Mouse (Mus musculus) kidney, postnatal 0 days (tissue): ENCODE results near the gene Olfr1042. TPM values are rescaled to one million over a fixed set of nuclear protein-coding genes. Genes with fewer than 3 reads are reported as not detected.

ENCODE experiments used
- ATAC-seq: fragments of 200-750 bp; cut with Nextera tagmentation; replicated peaks from 2 replicates; pipeline ENCODE4 v1.8.0; 2017; ENCODE audit warnings: low read depth, moderate number of reproducible peaks, moderate TSS enrichment, moderate library complexity; ENCODE audit not compliant: low FRiP score
- DNase-seq: peaks from one replicate; pipeline ENCODE4 v3.0.0-alpha.2; 2016; ENCODE audit warnings: low spot score
- H3K27ac ChIP-seq: fragments of 300-500 bp; sonication (generic); 2 replicates; pipeline ENCODE4 v1.5.1; 2014; ENCODE audit warnings: mild to moderate bottlenecking
- H3K27me3 ChIP-seq: fragments of 300-500 bp; sonication (generic); 2 replicates; pipeline ENCODE4 v1.6.1; 2014; ENCODE audit warnings: low read length, mixed read lengths; ENCODE audit not compliant: insufficient read depth
- H3K36me3 ChIP-seq: fragments of 300-500 bp; sonication (generic); 2 replicates; pipeline ENCODE4 v1.6.1; 2014; ENCODE audit warnings: low read length, mixed read lengths; ENCODE audit not compliant: insufficient read depth
- H3K4me1 ChIP-seq: fragments of 300-500 bp; sonication (generic); replicated peaks from 2 replicates; pipeline ENCODE4 v1.6.1; 2014; ENCODE audit warnings: antibody characterized with exemption, low read length, mixed read lengths; ENCODE audit not compliant: insufficient read depth
- H3K4me2 ChIP-seq: fragments of 300-500 bp; sonication (generic); 2 replicates; pipeline ENCODE4 v1.6.1; 2014; ENCODE audit warnings: mild to moderate bottlenecking, low read length, moderate library complexity, mixed read lengths
- H3K4me3 ChIP-seq: fragments of 300-500 bp; sonication (generic); replicated peaks from 2 replicates; pipeline ENCODE4 v1.5.1; 2014; ENCODE audit warnings: low read depth, low read length
- H3K9ac ChIP-seq: fragments of 300-500 bp; sonication (generic); 2 replicates; pipeline ENCODE4 v1.6.1; 2014; ENCODE audit warnings: low read depth, low read length
- H3K9me3 ChIP-seq: fragments of 300-500 bp; sonication (generic); replicated peaks from 2 replicates; pipeline ENCODE4 v1.6.1; 2016; ENCODE audit warnings: low read length, inconsistent platforms, mixed read lengths
- CTCF ChIP-seq: IDR thresholded peaks from 2 replicates; pipeline ENCODE4 v1.5.1; 2016; ENCODE audit warnings: antibody characterized with exemption, low read depth, mild to moderate bottlenecking, moderate library complexity
- WGBS: fragments of 180-500 bp; shearing (Covaris S2); extraction: QIAGEN DNeasy Blood & Tissue Kit; methylation state at CpG from one replicate; pipeline ENCODE4 v1.1.7; 2014; 5-methylcytosine and 5-hydroxymethylcytosine counted together
- polyA plus RNA-seq: library from polyadenylated mRNA; unstranded; fragments of >200 nt; fragmentation: Nextera tagmentation; extraction: Ambion mirVana; gene quantifications from 2 replicates; pipeline ENCODE4 v1.2.1, GENCODE M21; 2015

The Olfr1042 gene
- polyA plus RNA-seq, 1 experiment from 2014 or later, result not detected

- ATAC-seq, result no peak
- no peaks in the 10 kb centered on the region for H3K4me1 ChIP-seq
- TF ChIP-seq CTCF, result no peak
- no peak within 1 kb of the TSS for H3K4me2 ChIP-seq
- no peaks in the 10 kb centered on the region for H3K36me3 ChIP-seq
- 93% methylated on average over 2 of the region's 2 CpGs for WGBS
- H3K27me3 ChIP-seq, result no peaks in the 10 kb centered on the region
- H3K9me3 ChIP-seq, result no peaks in the 10 kb centered on the region
- H3K9ac ChIP-seq, result no peak within 1 kb of the TSS
- H3K27ac ChIP-seq, result no peak within 1 kb of the TSS
- no peak within 1 kb of the TSS for H3K4me3 ChIP-seq
- DNase-seq, result no peak
Measured at GRCm38 (mm10) chr2:86167422-86167821, 5.8 kb upstream of the Olfr1042 start, which contains the start of gene Olfr1043. Olfr1043 (minus strand) TSS chr2:86167522.

DNA sequence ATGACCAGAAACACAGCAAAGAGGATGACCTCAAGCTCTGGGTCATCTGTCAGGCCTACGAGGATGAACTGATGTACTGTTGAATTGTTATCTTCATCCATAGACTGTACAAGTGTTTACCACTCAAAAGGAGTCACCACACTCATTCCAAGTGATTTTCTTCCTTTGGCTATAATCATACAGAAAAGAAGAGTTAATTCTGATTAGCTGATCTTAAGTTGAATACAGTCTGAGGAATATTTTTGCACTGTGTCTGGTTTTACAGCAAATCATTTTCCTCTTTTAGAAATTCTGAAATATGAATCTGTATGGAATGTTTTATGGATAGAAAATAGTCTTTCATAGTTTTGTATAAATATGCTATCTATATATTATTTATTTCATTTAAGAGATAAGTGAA lies 15.0 kb downstream of the Olfr1042 start, which contains the start of gene Olfr1040:
Gene Olfr1040 (minus strand): TSS at position 101 of the 400 bp plus-strand sequence.
- H3K4me3 ChIP-seq, result no peak within 1 kb of the TSS
- no peaks in the 10 kb centered on the region for H3K9me3 ChIP-seq
- H3K4me1 ChIP-seq, result no peaks in the 10 kb centered on the region
- TF ChIP-seq CTCF, result no peak
- DNase-seq, result no peak
- H3K27me3 ChIP-seq, result no peaks in the 10 kb centered on the region
- no peak within 1 kb of the TSS for H3K9ac ChIP-seq
- WGBS, result 80% methylated on average over 1 of the region's 1 CpGs
- H3K27ac ChIP-seq, result no peak within 1 kb of the TSS
- no peaks in the 10 kb centered on the region for H3K36me3 ChIP-seq
- ATAC-seq, result no peak
- no peak within 1 kb of the TSS for H3K4me2 ChIP-seq

DNA sequence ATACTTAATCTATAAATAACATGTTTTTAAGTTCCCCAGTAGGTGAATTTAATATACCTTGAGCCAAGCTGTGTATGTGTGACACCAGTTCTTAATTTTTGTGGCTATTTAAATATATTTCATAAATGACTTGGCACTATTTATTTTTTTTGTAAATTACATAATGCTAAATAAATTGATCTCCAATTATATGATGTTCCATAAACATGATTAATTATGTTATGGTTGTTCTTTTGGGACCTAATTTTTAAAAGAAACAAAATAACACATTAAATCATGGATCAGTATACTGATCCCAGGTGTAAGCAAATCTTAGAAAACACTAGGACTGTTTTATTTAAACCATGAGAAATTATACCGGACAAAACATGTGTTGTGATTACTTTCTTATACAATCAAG lies 25.8 kb downstream of the Olfr1042 start, which contains the start of gene Olfr1039:
Gene Olfr1039 (minus strand): TSS at position 101 of the 400 bp plus-strand sequence.
- Histone ChIP-seq H3K27ac (no peak within 1 kb of the TSS), H3K4me2 (no peak within 1 kb of the TSS), H3K9ac (no peak within 1 kb of the TSS), H3K4me3 (no peak within 1 kb of the TSS), H3K27me3 (no peaks in the 10 kb centered on the region), H3K4me1 (no peaks in the 10 kb centered on the region), H3K36me3 (no peaks in the 10 kb centered on the region), H3K9me3 (no peaks in the 10 kb centered on the region)
- WGBS, result 92% methylated on average over 1 of the region's 1 CpGs
- ATAC-seq, result no peak
- DNase-seq, result no peak
- no peak for TF ChIP-seq CTCF

Other genes starting within 250 kb of the Olfr1042 start
- not detected in 2 replicates for gene Olfr1025-ps1, start 246.6 kb downstream of the Olfr1042 start, polyA plus RNA-seq
- not detected in 2 replicates for gene Olfr1026, start 240.3 kb downstream of the Olfr1042 start, polyA plus RNA-seq
- gene Olfr1028, start 211.4 kb downstream of the Olfr1042 start, polyA plus RNA-seq, result not detected in 2 replicates
- gene Olfr1029, start 187.9 kb downstream of the Olfr1042 start, polyA plus RNA-seq, result not detected in 2 replicates
- gene Olfr1030, start 182.6 kb downstream of the Olfr1042 start, polyA plus RNA-seq, result not detected in 2 replicates
- not detected in 2 replicates for gene Olfr1031, start 171.5 kb downstream of the Olfr1042 start, polyA plus RNA-seq
- gene Olfr1032, start 156.3 kb downstream of the Olfr1042 start, polyA plus RNA-seq, result not detected in 2 replicates
- 5.0 and 5.4 TPM in 2 replicates for gene Olfr1033, start 141.2 kb downstream of the Olfr1042 start, polyA plus RNA-seq
- 0.04 and 0.09 TPM in 2 replicates for gene Olfr1034, start 116.0 kb downstream of the Olfr1042 start, polyA plus RNA-seq
- gene Olfr1036, start 87.8 kb downstream of the Olfr1042 start, polyA plus RNA-seq, result not detected in 2 replicates
- gene Olfr1037, start 74.5 kb downstream of the Olfr1042 start, polyA plus RNA-seq, result not detected in 2 replicates
- not detected in 2 replicates for gene Olfr1039, start 25.9 kb downstream of the Olfr1042 start, polyA plus RNA-seq
- not detected in 2 replicates for gene Olfr1040, start 15.1 kb downstream of the Olfr1042 start, polyA plus RNA-seq
- gene Olfr1043, start 5.7 kb upstream of the Olfr1042 start, polyA plus RNA-seq, result not detected in 2 replicates
- not detected in 2 replicates for gene Olfr1044, start 16.0 kb upstream of the Olfr1042 start, polyA plus RNA-seq
- not detected in 2 replicates for gene Olfr52, start 23.8 kb upstream of the Olfr1042 start, polyA plus RNA-seq
- gene Olfr1045, start 41.2 kb upstream of the Olfr1042 start, polyA plus RNA-seq, result not detected in 2 replicates
- not detected in 2 replicates for gene Olfr1046, start 57.5 kb upstream of the Olfr1042 start, polyA plus RNA-seq
- gene Olfr1047, start 69.6 kb upstream of the Olfr1042 start, polyA plus RNA-seq, result not detected in 2 replicates
- gene Olfr1048, start 78.5 kb upstream of the Olfr1042 start, polyA plus RNA-seq, result not detected in 2 replicates
- gene Olfr1049, start 96.5 kb upstream of the Olfr1042 start, polyA plus RNA-seq, result not detected in 2 replicates
- gene Olfr1051, start 117.2 kb upstream of the Olfr1042 start, polyA plus RNA-seq, result not detected in 2 replicates
- gene Olfr1052, start 130.6 kb upstream of the Olfr1042 start, polyA plus RNA-seq, result not detected in 2 replicates
- not detected in 2 replicates for gene Olfr1053, start 153.4 kb upstream of the Olfr1042 start, polyA plus RNA-seq
- gene Olfr1054, start 173.6 kb upstream of the Olfr1042 start, polyA plus RNA-seq, result not detected in 2 replicates
- not detected in 2 replicates for gene Olfr1055, start 188.4 kb upstream of the Olfr1042 start, polyA plus RNA-seq
- not detected in 2 replicates for gene Olfr1056, start 200.6 kb upstream of the Olfr1042 start, polyA plus RNA-seq
- not detected in 2 replicates for gene Olfr1057, start 216.6 kb upstream of the Olfr1042 start, polyA plus RNA-seq
- gene Olfr1058, start 226.7 kb upstream of the Olfr1042 start, polyA plus RNA-seq, result not detected in 2 replicates